Mouse (Mus musculus) erythroblast, embryonic 14.5 days (primary cell): ENCODE results near the gene Abr.

Source experiments
- GATA1 ChIP-seq: IDR thresholded peaks from 2 replicates; pipeline ENCODE4 v1.6.1; 2012; ENCODE audit warnings: low read length, inconsistent platforms, mixed read lengths
- TAL1 ChIP-seq: IDR thresholded peaks from 3 replicates; pipeline ENCODE4 v1.6.1; 2012; ENCODE audit warnings: low read length, inconsistent platforms, mixed read lengths

DNA sequence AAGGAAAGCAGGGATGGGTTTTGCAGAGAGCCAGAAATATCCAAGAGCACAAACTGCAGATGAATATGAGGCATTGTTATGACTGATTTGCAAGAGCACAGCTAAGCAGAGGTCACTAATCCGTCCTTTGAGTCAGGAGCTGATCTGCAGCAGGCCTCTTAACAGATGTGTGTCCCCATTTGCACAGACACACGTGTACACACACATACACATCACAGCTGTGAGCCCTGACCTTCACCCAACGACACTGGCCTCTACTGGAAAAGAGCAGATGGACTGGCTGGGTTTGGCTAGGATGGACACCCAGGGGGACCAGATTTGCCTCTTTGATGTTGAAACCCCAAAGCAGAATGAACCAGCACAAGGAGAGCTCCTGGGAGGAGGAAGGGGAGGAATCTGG, 52.7 kb downstream of the Abr start:
- TF ChIP-seq GATA1 (no peak), TAL1 (no peak)
